Comparison of ENCODE assay signal across 16 mouse cellular contexts in the genomic region with DNA sequence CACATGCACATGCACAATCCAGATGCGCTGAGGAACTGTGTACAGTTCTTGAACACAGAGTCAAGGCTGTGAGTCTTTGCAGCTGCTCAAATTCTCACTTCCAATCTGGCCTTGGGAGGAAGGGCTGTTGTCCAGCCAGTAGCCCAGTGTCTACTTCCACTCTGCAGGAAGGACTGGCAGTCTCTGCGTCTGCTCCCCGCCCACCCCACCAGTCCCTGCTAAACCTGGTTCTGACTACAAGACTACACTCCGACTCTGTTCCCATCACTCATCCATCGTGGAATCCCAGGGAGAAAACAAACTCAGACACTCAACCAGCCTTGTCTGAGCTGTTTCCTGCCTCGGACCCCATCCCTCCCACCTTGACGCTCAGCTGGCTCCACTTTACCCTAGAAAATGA. TPM values are rescaled to one million over a fixed set of nuclear protein-coding genes. Genes with fewer than 3 reads are reported as not detected.
A peak's percentile ranks its signal among the peaks of the same experiment; 100 is the strongest.
DNase-seq lines count a peak whose midpoint lies in the region; ATAC-seq and TF ChIP-seq lines count a peak whose summit lies in the region.
"Had no signal": no experiment of that assay in that cellular context is flagged by ENCODE, and none has a peak within 500 bp of the region (broad histone marks: within the 10 kb centered on the region; RNA-seq: fewer than 3 reads in every experiment).

No protein-coding gene starts in this region.

- no peaks in the 10 kb centered on the region for H3K27me3 ChIP-seq in heart, adult 2 months (ENCODE audit: control insufficient read depth, insufficient read depth, low read length)
- no peaks in the 10 kb centered on the region for H3K27me3 ChIP-seq in embryonic facial prominence, embryonic 13.5 days
- no peaks in the 10 kb centered on the region for H3K27me3 ChIP-seq in forebrain, embryonic 10.5 days (ENCODE audit: poor library complexity, severe bottlenecking)
- H3K27me3 ChIP-seq: neural tube, embryonic 15.5 days had no signal

- H3K4me3 ChIP-seq in heart, adult 2 months: no peak overlapping the region
- no peak overlapping the region for H3K4me3 ChIP-seq in embryonic facial prominence, embryonic 13.5 days
- no peak overlapping the region for H3K4me3 ChIP-seq in forebrain, embryonic 10.5 days
- H3K4me3 ChIP-seq: midbrain, embryonic 10.5 days; neural tube, embryonic 15.5 days had no signal

- ATAC-seq in embryonic facial prominence, embryonic 13.5 days (ENCODE audit: insufficient number of reproducible peaks, insufficient read depth, low FRiP score, low TSS enrichment, low read depth): no peak
- peak; percentile 19 for ATAC-seq in megakaryocyte, adult 5-6 weeks (ENCODE audit: poor library complexity, severe bottlenecking)
- ATAC-seq: forebrain, embryonic 16.5 days had no signal

- intact Hi-C loops in heart, adult 2 months (cut with DNase I): no loop called here

- no peak for TF ChIP-seq POLR2A in heart, adult 2 months (IDR thresholded peaks at IDR 0.05; ENCODE audit: insufficient read depth, low read depth, low read length)

- no peak overlapping the region for H3K4me2 ChIP-seq in embryonic facial prominence, embryonic 13.5 days
- H3K4me2 ChIP-seq: liver, embryonic 11.5 days; neural tube, embryonic 15.5 days had no signal

- H3K4me1 ChIP-seq in heart, adult 2 months (ENCODE audit: control insufficient read depth, insufficient read depth, low read length): peaks cover 2% of the 10 kb centered on the region; the same call in 1 of the 2 replicates
- peaks cover 11% of the 10 kb centered on the region; the same call in 1 of the 2 replicates for H3K4me1 ChIP-seq in embryonic facial prominence, embryonic 13.5 days
- peaks cover 2% of the 10 kb centered on the region for H3K4me1 ChIP-seq in forebrain, embryonic 10.5 days
- H3K4me1 ChIP-seq: neural tube, embryonic 15.5 days had no signal

- H3K36me3 ChIP-seq in heart, adult 2 months (ENCODE audit: control insufficient read depth, insufficient read depth, low read length): no peaks in the 10 kb centered on the region
- peaks cover 91% of the 10 kb centered on the region for H3K36me3 ChIP-seq in embryonic facial prominence, embryonic 13.5 days
- H3K36me3 ChIP-seq in forebrain, embryonic 10.5 days (replicated peaks): peaks cover 99% of the 10 kb centered on the region
- H3K36me3 ChIP-seq: neural tube, embryonic 15.5 days had no signal

- no peaks in the 10 kb centered on the region for H3K9me3 ChIP-seq in embryonic facial prominence, embryonic 13.5 days
- H3K9me3 ChIP-seq in forebrain, embryonic 10.5 days: no peaks in the 10 kb centered on the region
- H3K9me3 ChIP-seq: midbrain, embryonic 10.5 days; neural tube, embryonic 15.5 days had no signal

- 53% methylated on average over 7 of the region's 7 CpGs for WGBS in heart, adult 2 months
- WGBS in embryonic facial prominence, embryonic 13.5 days: 64% methylated on average over 7 of the region's 7 CpGs
- WGBS in forebrain, embryonic 10.5 days: 89% methylated on average over 7 of the region's 7 CpGs

- no peaks in the 10 kb centered on the region for H3K79me2 ChIP-seq in heart, adult 2 months (replicated peaks; ENCODE audit: control insufficient read depth, insufficient read depth, low read length)

- DNase-seq in heart, adult 2 months: no peak
- DNase-seq in heart, postnatal 4 days: no peak
- peak; percentile 58 for DNase-seq in 3T3-L1 (ENCODE audit: low read depth, low spot score)
- no peak for DNase-seq in forebrain, embryonic 10.5 days (ENCODE audit: extremely low spot score, low spot score)
- no peak for DNase-seq in kidney, postnatal 14 days
- DNase-seq in kidney, adult 18-20 months: no peak
- DNase-seq: B cell, adult 2 months; cerebellum, adult 11 months; retina, postnatal 1 day; thymus, postnatal 4 days had no signal

- no peak for TF ChIP-seq EP300 in heart, adult 2 months (IDR thresholded peaks at IDR 0.05; ENCODE audit: insufficient read depth, low read depth, low read length)

- no peak overlapping the region for H3K9ac ChIP-seq in heart, adult 2 months (ENCODE audit: low read depth, low read length)
- 0 out of 2 replicates have a peak overlapping the region, but pooled peaks have one; percentile 27 for H3K9ac ChIP-seq in embryonic facial prominence, embryonic 13.5 days
- H3K9ac ChIP-seq: neural tube, embryonic 15.5 days had no signal

- TF ChIP-seq CTCF in heart, adult 2 months (IDR thresholded peaks at IDR 0.05): no peak

- peak overlapping the region; percentile 28; the same call in 1 of the 2 replicates for H3K27ac ChIP-seq in heart, adult 2 months
- no peak overlapping the region; the same call in 1 of the 2 replicates for H3K27ac ChIP-seq in embryonic facial prominence, embryonic 13.5 days
- no peak overlapping the region for H3K27ac ChIP-seq in forebrain, embryonic 10.5 days
- H3K27ac ChIP-seq: midbrain, embryonic 10.5 days; neural tube, embryonic 15.5 days had no signal

RNA-seq across cellular contexts. Expression of gene Lrp4, which starts 18.5 kb away (rescaled TPM):
- total RNA-seq in heart, adult 2 months (2021): 10 to 100 TPM; 10.6 to 12.3 TPM
- 3.8 and 6.7 TPM in 2 replicates for polyA plus RNA-seq in heart, adult 2 months (2012; rRNA removed)
- total RNA-seq in heart, postnatal 4 days (2021): 10 to 100 TPM; 12.9 to 13.2 TPM
- 9.1 and 9.6 TPM in 2 replicates for polyA plus RNA-seq in embryonic facial prominence, embryonic 13.5 days (2015; fragmentation: Nextera tagmentation; extraction: Ambion mirVana)
- total RNA-seq in megakaryocyte, adult 5-6 weeks (2015): 1.0 and 1.1 TPM in 2 replicates
- total RNA-seq in megakaryocyte, adult 5-6 weeks (2017): 1.9 and 2.7 TPM in 2 replicates
- 10.6 and 11.3 TPM in 2 replicates for polyA plus RNA-seq in forebrain, embryonic 10.5 days (2016; fragmentation: Nextera tagmentation; extraction: Ambion mirVana)

RNA-seq across cellular contexts. Expression of gene 1110051M20Rik, which starts 31.3 kb away (rescaled TPM):
- 10 to 100 TPM in 1 of 2 experiments, 1 to 10 TPM in 1; 8.4 to 13.2 TPM for total RNA-seq in heart, adult 2 months (2021)
- 14.7 and 18.4 TPM in 2 replicates for polyA plus RNA-seq in heart, adult 2 months (2012; rRNA removed)
- 10 to 100 TPM; 13.5 to 13.7 TPM for total RNA-seq in heart, postnatal 4 days (2021)
- polyA plus RNA-seq in embryonic facial prominence, embryonic 13.5 days (2015; fragmentation: Nextera tagmentation; extraction: Ambion mirVana): 66.9 and 71.1 TPM in 2 replicates
- 2.0 and 4.2 TPM in 2 replicates for total RNA-seq in megakaryocyte, adult 5-6 weeks (2015)
- 1.7 and 3.2 TPM in 2 replicates for total RNA-seq in megakaryocyte, adult 5-6 weeks (2017)
- 95.7 and 100 TPM in 2 replicates for polyA plus RNA-seq in forebrain, embryonic 10.5 days (2016; fragmentation: Nextera tagmentation; extraction: Ambion mirVana)

RNA-seq across cellular contexts. Expression of gene Ckap5, which starts 50.8 kb away (rescaled TPM):
- total RNA-seq in heart, adult 2 months (2021): 10 to 100 TPM; 47.1 to 52.2 TPM
- 7.4 and 16.9 TPM in 2 replicates for polyA plus RNA-seq in heart, adult 2 months (2012; rRNA removed)
- 100 to 1,000 TPM in 1 of 2 experiments, 10 to 100 TPM in 1; 91.2 to 102 TPM for total RNA-seq in heart, postnatal 4 days (2021)
- 103 and 110 TPM in 2 replicates for polyA plus RNA-seq in embryonic facial prominence, embryonic 13.5 days (2015; fragmentation: Nextera tagmentation; extraction: Ambion mirVana)
- 80.5 and 83.5 TPM in 2 replicates for total RNA-seq in megakaryocyte, adult 5-6 weeks (2015)
- total RNA-seq in megakaryocyte, adult 5-6 weeks (2017): 94.2 and 101 TPM in 2 replicates
- polyA plus RNA-seq in forebrain, embryonic 10.5 days (2016; fragmentation: Nextera tagmentation; extraction: Ambion mirVana): 150 and 154 TPM in 2 replicates
